Mouse (Mus musculus) MEL (cell line): ENCODE results near the gene Rapgef2.

Experiments used
- MAX ChIP-seq: IDR thresholded peaks from 2 replicates; pipeline ENCODE4 v1.6.1; 2011; ENCODE audit warnings: low read length, improper control_type of control experiment
- SIN3A ChIP-seq: IDR thresholded peaks from 2 replicates; pipeline ENCODE4 v1.6.1; 2012; ENCODE audit warnings: low read length, improper control_type of control experiment, inconsistent platforms

GRCm38 (mm10) chr3:79108246-79108645 lies 178.1 kb downstream of the Rapgef2 start:
- TF ChIP-seq MAX (no peak), SIN3A (no peak)
